ENCODE assay signal across 27 mouse cellular contexts in genomic region chr7:47139823-47140325, GRCm38 (mm10). TPM values are rescaled to one million over a fixed set of nuclear protein-coding genes. Genes with fewer than 3 reads are reported as not detected.
DNase-seq lines count a peak whose midpoint lies in the region; ATAC-seq lines count a peak whose summit lies in the region.
"Had no signal": no experiment of that assay in that cellular context is flagged by ENCODE, and none has a peak within 500 bp of the region (broad histone marks: within the 10 kb centered on the region; RNA-seq: fewer than 3 reads in every experiment).

No protein-coding gene starts in this region.

- peak; percentile 35 for ATAC-seq in inflammation-experienced regulatory T-cells, adult 6 months
- ATAC-seq: forebrain, embryonic 13.5 days; forebrain, postnatal 0 days; intestine, embryonic 16.5 days had no signal

- no peaks in the 10 kb centered on the region for H3K27me3 ChIP-seq in splenic B cell, adult 2 months (ENCODE audit: control insufficient read depth, insufficient read depth, low read length, poor library complexity, severe bottlenecking)
- H3K27me3 ChIP-seq: hindbrain, embryonic 15.5 days had no signal

- intact Hi-C loops in heart, postnatal 25 days (cut with DNase I): no loop called here

- DNase-seq in heart, adult 11 months: peak; percentile 74
- no peak for DNase-seq in heart, postnatal 25 days (ENCODE audit: low spot score)
- peak; percentile 19 for DNase-seq in splenic B cell, adult 2 months (ENCODE audit: low read depth, low spot score)
- no peak for DNase-seq in kidney, postnatal 10 days
- DNase-seq in urinary bladder, postnatal 36 days (ENCODE audit: low spot score in 2 of 2): no peak
- DNase-seq: adrenal gland, adult 8-10 months; adrenal gland, postnatal 25 days; cerebellum, adult 11-12 months; cerebellum, adult 8-10 months; cerebellum, postnatal 10 days; cerebellum, postnatal 36 days; embryo, embryonic 11 days; forebrain, postnatal 0 days; gastrocnemius, adult 2 months; gastrocnemius, postnatal 14 days; heart, adult 2 months; heart, postnatal 14 days had no signal

- no peaks in the 10 kb centered on the region for H3K36me3 ChIP-seq in splenic B cell, adult 2 months (ENCODE audit: control insufficient read depth, insufficient read depth, low read length, poor library complexity, severe bottlenecking)
- H3K36me3 ChIP-seq: forebrain, embryonic 10.5 days; heart, embryonic 10.5 days; heart, embryonic 13.5 days; hindbrain, embryonic 12.5 days; hindbrain, embryonic 15.5 days had no signal

RNA-seq across cellular contexts. Expression of gene Ptpn5, which starts 6.4 kb away (rescaled TPM):
- total RNA-seq in heart, postnatal 25 days (2021): not detected
- 10 to 100 TPM in 2 of 3 experiments, 1 to 10 TPM in 1; 8.8 to 16.0 (median 11.1) TPM for polyA plus RNA-seq in inflammation-experienced regulatory T-cells, adult 6 months (2017; shearing (Covaris generic))
- total RNA-seq: gastrocnemius, adult 2 months; gastrocnemius, postnatal 14 days; heart, adult 2 months; heart, postnatal 14 days; hematopoietic stem cell, adult 5-6 weeks; MEL had no signal
- polyA plus RNA-seq: heart, adult 2 months had no signal

Comparison
In these comparisons a context has a peak if more than half of its experiments do, and no peak if none do; other contexts are left out.
1. DNase-seq: peak in heart, adult 11 months (single experiment) and splenic B cell, adult 2 months (single experiment); none in heart, postnatal 25 days (single experiment), kidney, postnatal 10 days (single experiment) and urinary bladder, postnatal 36 days (0 of 2).